Mouse (Mus musculus): ENCODE results near the gene Aqp7. TPM values are rescaled to one million over a fixed set of nuclear protein-coding genes. Genes with fewer than 3 reads are reported as not detected.

The Aqp7 gene
- 0.48 TPM for polyA plus RNA-seq (2014; fragmentation: Illumina TruSeq; extraction: RNeasy Lipid Tissue Mini Kit (QIAGEN cat#74804))

DNA sequence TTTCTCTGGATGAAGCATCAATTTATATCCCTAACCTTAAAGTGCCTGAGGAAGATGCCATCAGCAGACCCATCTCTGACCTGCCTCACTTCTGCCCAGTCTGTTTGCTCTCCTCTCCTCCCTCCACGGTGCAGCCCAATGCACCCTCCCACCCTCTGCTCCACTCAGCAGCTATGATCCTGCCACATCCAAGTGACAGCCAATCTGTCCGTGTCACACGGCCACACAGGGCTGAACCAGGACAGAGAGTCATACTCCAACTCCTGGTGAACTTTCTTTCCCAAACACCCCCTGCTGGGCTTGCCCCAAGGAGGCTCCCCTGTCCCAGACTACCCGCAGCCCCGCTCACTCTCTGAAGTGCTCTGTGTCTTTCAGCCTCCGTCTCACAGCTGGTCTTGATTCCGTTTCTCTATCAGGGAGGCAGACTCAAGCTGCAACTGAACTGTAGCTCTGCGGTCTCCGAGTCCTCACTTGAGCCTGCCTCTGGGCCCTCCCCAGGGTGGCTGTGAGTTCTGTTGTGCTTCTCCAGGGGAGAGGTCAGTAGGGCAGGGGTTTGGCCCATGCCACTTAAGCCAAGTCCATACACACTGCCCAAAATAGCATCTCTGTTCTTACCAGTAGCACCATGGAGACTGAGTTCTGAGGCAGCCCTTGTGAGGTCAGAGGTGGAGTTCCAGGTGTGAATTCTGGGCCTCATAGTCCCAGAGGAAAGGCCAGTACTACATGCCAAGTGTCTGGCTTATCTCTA, at the start of gene Aqp7:
Gene Aqp7 (minus strand): TSS at position 616 of the 748 bp plus-strand sequence.

Other genes with a start within 250 kb of the Aqp7 start
- 115 TPM for gene B4galt1, start 194.1 kb downstream of the Aqp7 start, polyA plus RNA-seq (2014; fragmentation: Illumina TruSeq; extraction: RNeasy Lipid Tissue Mini Kit (QIAGEN cat#74804))
- gene Spink4, start 128.1 kb downstream of the Aqp7 start, polyA plus RNA-seq (2014; fragmentation: Illumina TruSeq; extraction: RNeasy Lipid Tissue Mini Kit (QIAGEN cat#74804)): 2.6 TPM
- 565 TPM for gene Bag1, start 99.8 kb downstream of the Aqp7 start, polyA plus RNA-seq (2014; fragmentation: Illumina TruSeq; extraction: RNeasy Lipid Tissue Mini Kit (QIAGEN cat#74804))
- 171 TPM for gene Chmp5, start 99.7 kb downstream of the Aqp7 start, polyA plus RNA-seq (2014; fragmentation: Illumina TruSeq; extraction: RNeasy Lipid Tissue Mini Kit (QIAGEN cat#74804))
- gene Nfx1, start 77.2 kb downstream of the Aqp7 start, polyA plus RNA-seq (2014; fragmentation: Illumina TruSeq; extraction: RNeasy Lipid Tissue Mini Kit (QIAGEN cat#74804)): 75.5 TPM
- 0.26 TPM for gene Aqp3, start 50.0 kb upstream of the Aqp7 start, polyA plus RNA-seq (2014; fragmentation: Illumina TruSeq; extraction: RNeasy Lipid Tissue Mini Kit (QIAGEN cat#74804))
- gene Nol6, start 76.3 kb upstream of the Aqp7 start, polyA plus RNA-seq (2014; fragmentation: Illumina TruSeq; extraction: RNeasy Lipid Tissue Mini Kit (QIAGEN cat#74804)): 3.9 TPM
- 270 TPM for gene Ube2r2, start 87.6 kb upstream of the Aqp7 start, polyA plus RNA-seq (2014; fragmentation: Illumina TruSeq; extraction: RNeasy Lipid Tissue Mini Kit (QIAGEN cat#74804))
- 109 TPM for gene Ubap2, start 227.0 kb upstream of the Aqp7 start, polyA plus RNA-seq (2014; fragmentation: Illumina TruSeq; extraction: RNeasy Lipid Tissue Mini Kit (QIAGEN cat#74804))